Mouse (Mus musculus): ENCODE measurements around the gene Adprhl1.

DNA sequence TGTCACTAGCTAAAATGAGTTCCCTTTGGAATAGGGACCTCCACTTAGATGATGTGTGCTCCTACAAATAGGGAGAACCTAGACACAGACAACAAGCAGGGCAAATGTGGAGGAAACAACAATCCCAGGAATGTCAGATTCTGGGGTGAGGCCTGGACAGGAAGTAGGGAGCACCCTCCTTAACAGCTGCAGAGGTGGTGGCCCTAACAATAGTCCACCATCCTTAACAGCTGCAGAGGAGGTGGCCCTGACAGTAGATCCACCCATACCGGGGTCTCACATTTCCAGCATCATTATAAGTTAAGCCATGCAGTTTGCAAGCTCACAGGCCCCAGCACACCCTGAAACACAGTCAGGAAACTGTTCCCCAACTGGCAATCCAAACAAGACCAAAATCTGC is 65.1 kb downstream of the Adprhl1 start:
- no peak for TF ChIP-seq CTCF (IDR thresholded peaks at IDR 0.05; ENCODE audit: insufficient read depth, low read length)
- TF ChIP-seq POLR2A (IDR thresholded peaks at IDR 0.05; ENCODE audit: borderline replicate concordance, extremely low read depth, low read depth, low read length), result no peak

Data from lung, adult 2 months (tissue).